Mouse (Mus musculus) c-Kit-positive CD71-positive TER-119-negative erythroid progenitor cells, embryonic 14.5 days (primary cell): ENCODE measurements at regions not wholly inside any gene's neighbourhood (a gene's known extent, or its start where the extent isn't known, plus 50 kb on each side); places are given as distances from the start of the nearest gene placed in this dataset.

ENCODE experiments used
- DNase-seq: peaks from one replicate; pipeline ENCODE4 v3.0.0-alpha.2; 2013; ENCODE audit warnings: low read depth

GRCm38 (mm10) chr12:25895691-25896090 is 519.4 kb downstream of the Rnf144a start:
- DNase-seq, result no peak

GRCm38 (mm10) chr12:25891391-25892167 is 523.5 kb downstream of the Rnf144a start:
- DNase-seq, result no peak

- DNase-seq, result no peak
Observed at GRCm38 (mm10) chr12:25890722-25891121, 524.3 kb downstream of the Rnf144a start.

- DNase-seq, result no peak
Observed at GRCm38 (mm10) chr12:25883771-25884171, 531.3 kb downstream of the Rnf144a start.

- DNase-seq, result no peak
Observed at GRCm38 (mm10) chr12:25871816-25872215, 543.2 kb downstream of the Rnf144a start.

GRCm38 (mm10) chr12:25871001-25871461 is 544.0 kb downstream of the Rnf144a start:
- no peak for DNase-seq

GRCm38 (mm10) chr12:25869846-25870245 is 545.2 kb downstream of the Rnf144a start:
- no peak for DNase-seq

- no peak for DNase-seq
Observed at GRCm38 (mm10) chr12:25865063-25865462, 550.0 kb downstream of the Rnf144a start.

- DNase-seq, result peak; percentile 0
Observed at GRCm38 (mm10) chr12:25864113-25864852, 550.8 kb downstream of the Rnf144a start.

- DNase-seq, result no peak
Observed at GRCm38 (mm10) chr12:25861100-25861499, 554.0 kb downstream of the Rnf144a start.

GRCm38 (mm10) chr12:25858397-25858796 is 556.7 kb downstream of the Rnf144a start:
- no peak for DNase-seq

GRCm38 (mm10) chr12:25830057-25830456 is 585.0 kb downstream of the Rnf144a start:
- DNase-seq, result no peak

- no peak for DNase-seq
Observed at GRCm38 (mm10) chr12:25827961-25828360, 587.1 kb downstream of the Rnf144a start.

- DNase-seq, result no peak
Observed at GRCm38 (mm10) chr12:25826928-25827327, 588.1 kb downstream of the Rnf144a start.

GRCm38 (mm10) chr12:25826451-25826850 is 588.6 kb downstream of the Rnf144a start:
- no peak for DNase-seq

GRCm38 (mm10) chr12:25816248-25816647 is 598.8 kb downstream of the Rnf144a start:
- DNase-seq, result no peak

- no peak for DNase-seq
Observed at GRCm38 (mm10) chr12:25795092-25795491, 620.0 kb downstream of the Rnf144a start.

GRCm38 (mm10) chr12:25794571-25794970 is 620.5 kb downstream of the Rnf144a start:
- no peak for DNase-seq

- DNase-seq, result no peak
Observed at GRCm38 (mm10) chr12:25792571-25793075, 622.4 kb downstream of the Rnf144a start.

- no peak for DNase-seq
Observed at GRCm38 (mm10) chr12:25790956-25791355, 624.1 kb downstream of the Rnf144a start.

- DNase-seq, result no peak
Observed at GRCm38 (mm10) chr12:25785646-25786606, 629.1 kb downstream of the Rnf144a start.

GRCm38 (mm10) chr12:25784401-25784800 is 630.7 kb downstream of the Rnf144a start:
- DNase-seq, result no peak
